Mouse (Mus musculus): ENCODE data around the gene Hoxc6. TPM values are rescaled to one million over a fixed set of nuclear protein-coding genes. Genes with fewer than 3 reads are reported as not detected.

Gene Hoxc6
- polyA plus RNA-seq, 1 experiment from 2014 or later = not detected

GRCm38 (mm10) chr15:102972753-102973152 is 25.3 kb upstream of the Hoxc6 start:
- WGBS = 4% methylated on average over 6 of the region's 6 CpGs
- H3K9me3 ChIP-seq (replicated peaks) = no peaks in the 10 kb centered on the region
- H3K36me3 ChIP-seq (ENCODE audit: poor library complexity, severe bottlenecking) = no peaks in the 10 kb centered on the region
- no peak overlapping the region for H3K4me2 ChIP-seq
- H3K27ac ChIP-seq = no peak overlapping the region
- H3K27me3 ChIP-seq = peaks cover 99% of the 10 kb centered on the region
- no peak overlapping the region for H3K9ac ChIP-seq
- H3K4me3 ChIP-seq = no peak overlapping the region
- ATAC-seq = no peak
- no peaks in the 10 kb centered on the region for H3K4me1 ChIP-seq

- H3K27ac ChIP-seq = no peak overlapping the region
- H3K9ac ChIP-seq = no peak overlapping the region
- no peak for ATAC-seq
- no peaks in the 10 kb centered on the region for H3K4me1 ChIP-seq
- H3K36me3 ChIP-seq (ENCODE audit: poor library complexity, severe bottlenecking) = no peaks in the 10 kb centered on the region
- H3K27me3 ChIP-seq = peaks cover 100% of the 10 kb centered on the region
- no peak overlapping the region for H3K4me2 ChIP-seq
- H3K9me3 ChIP-seq (replicated peaks) = no peaks in the 10 kb centered on the region
- no peak overlapping the region for H3K4me3 ChIP-seq
- 3% methylated on average over 7 of the region's 7 CpGs for WGBS
Observed at GRCm38 (mm10) chr15:102975034-102975433, 23.0 kb upstream of the Hoxc6 start.

GRCm38 (mm10) chr15:102975688-102976111 is 22.4 kb upstream of the Hoxc6 start:
- 1% methylated on average over 21 of the region's 21 CpGs for WGBS
- ATAC-seq = no peak
- no peaks in the 10 kb centered on the region for H3K36me3 ChIP-seq (ENCODE audit: poor library complexity, severe bottlenecking)
- no peaks in the 10 kb centered on the region for H3K4me1 ChIP-seq
- no peak overlapping the region for H3K9ac ChIP-seq
- H3K27me3 ChIP-seq = peaks cover 100% of the 10 kb centered on the region
- H3K4me2 ChIP-seq = no peak overlapping the region
- no peak overlapping the region for H3K4me3 ChIP-seq
- H3K27ac ChIP-seq = no peak overlapping the region
- no peaks in the 10 kb centered on the region for H3K9me3 ChIP-seq (replicated peaks)

- H3K27ac ChIP-seq = no peak within 1 kb of the TSS
- no peak within 1 kb of the TSS for H3K4me2 ChIP-seq
- no peaks in the 10 kb centered on the region for H3K36me3 ChIP-seq (ENCODE audit: poor library complexity, severe bottlenecking)
- H3K9me3 ChIP-seq (replicated peaks) = no peaks in the 10 kb centered on the region
- H3K4me1 ChIP-seq = peaks cover under 1% of the 10 kb centered on the region; the same call in 1 of the 2 replicates
- WGBS = under 1% methylated on average over 18 of the region's 20 CpGs
- ATAC-seq = no peak
- no peak within 1 kb of the TSS for H3K9ac ChIP-seq
- no peak within 1 kb of the TSS; the same call in 1 of the 2 replicates for H3K4me3 ChIP-seq
- peaks cover 100% of the 10 kb centered on the region for H3K27me3 ChIP-seq
Observed at GRCm38 (mm10) chr15:102976171-102976570, 21.9 kb upstream of the Hoxc6 start, which contains the start of gene Hoxc9. Gene Hoxc9 (plus strand): TSS chr15:102976439.

- Histone ChIP-seq H3K27ac (no peak overlapping the region), H3K36me3 (ENCODE audit: poor library complexity, severe bottlenecking) (no peaks in the 10 kb centered on the region), H3K27me3 (peaks cover 100% of the 10 kb centered on the region), H3K4me2 (no peak overlapping the region), H3K9ac (no peak overlapping the region), H3K9me3 (replicated peaks) (no peaks in the 10 kb centered on the region), H3K4me3 (no peak overlapping the region; the same call in 1 of the 2 replicates), H3K4me1 (peaks cover 7% of the 10 kb centered on the region)
- 0% methylated on average over 36 of the region's 37 CpGs for WGBS
- ATAC-seq = no peak
Observed at GRCm38 (mm10) chr15:102976631-102977422, 21.2 kb upstream of the Hoxc6 start.

- no peak overlapping the region for H3K9ac ChIP-seq
- no peaks in the 10 kb centered on the region for H3K36me3 ChIP-seq (ENCODE audit: poor library complexity, severe bottlenecking)
- no peaks in the 10 kb centered on the region for H3K9me3 ChIP-seq (replicated peaks)
- peaks cover 8% of the 10 kb centered on the region for H3K4me1 ChIP-seq
- no peak for ATAC-seq
- H3K27ac ChIP-seq = no peak overlapping the region
- 1% methylated on average over 15 of the region's 16 CpGs for WGBS
- no peak overlapping the region for H3K4me2 ChIP-seq
- no peak overlapping the region; the same call in 1 of the 2 replicates for H3K4me3 ChIP-seq
- peaks cover 100% of the 10 kb centered on the region for H3K27me3 ChIP-seq
Observed at GRCm38 (mm10) chr15:102977423-102977974, 20.6 kb upstream of the Hoxc6 start.

GRCm38 (mm10) chr15:102978615-102979515 is 19.2 kb upstream of the Hoxc6 start:
- Histone ChIP-seq H3K9ac (no peak overlapping the region), H3K4me2 (no peak overlapping the region), H3K27ac (no peak overlapping the region), H3K9me3 (replicated peaks) (no peaks in the 10 kb centered on the region), H3K27me3 (peaks cover 100% of the 10 kb centered on the region), H3K4me3 (no peak overlapping the region), H3K4me1 (peaks cover 8% of the 10 kb centered on the region), H3K36me3 (ENCODE audit: poor library complexity, severe bottlenecking) (no peaks in the 10 kb centered on the region)
- under 1% methylated on average over 13 of the region's 13 CpGs for WGBS
- no peak for ATAC-seq

GRCm38 (mm10) chr15:102979936-102980335 is 18.1 kb upstream of the Hoxc6 start:
- no peak overlapping the region for H3K4me2 ChIP-seq
- H3K36me3 ChIP-seq (ENCODE audit: poor library complexity, severe bottlenecking) = no peaks in the 10 kb centered on the region
- H3K27me3 ChIP-seq = peaks cover 100% of the 10 kb centered on the region
- no peaks in the 10 kb centered on the region for H3K9me3 ChIP-seq (replicated peaks)
- H3K9ac ChIP-seq = no peak overlapping the region
- H3K27ac ChIP-seq = no peak overlapping the region
- ATAC-seq = no peak
- no peak overlapping the region for H3K4me3 ChIP-seq
- peaks cover 8% of the 10 kb centered on the region for H3K4me1 ChIP-seq
- WGBS = 0% methylated on average over 1 of the region's 1 CpGs

GRCm38 (mm10) chr15:102980352-102980751 is 17.7 kb upstream of the Hoxc6 start:
- no peak overlapping the region for H3K4me3 ChIP-seq
- H3K4me1 ChIP-seq = peaks cover 8% of the 10 kb centered on the region
- H3K4me2 ChIP-seq = no peak overlapping the region
- H3K36me3 ChIP-seq (ENCODE audit: poor library complexity, severe bottlenecking) = no peaks in the 10 kb centered on the region
- ATAC-seq = no peak
- H3K9ac ChIP-seq = no peak overlapping the region
- 3% methylated on average over 11 of the region's 11 CpGs for WGBS
- peaks cover 100% of the 10 kb centered on the region for H3K27me3 ChIP-seq
- H3K27ac ChIP-seq = no peak overlapping the region
- H3K9me3 ChIP-seq (replicated peaks) = no peaks in the 10 kb centered on the region

GRCm38 (mm10) chr15:102980912-102981311 is 17.1 kb upstream of the Hoxc6 start:
- H3K36me3 ChIP-seq (ENCODE audit: poor library complexity, severe bottlenecking) = no peaks in the 10 kb centered on the region
- peaks cover 8% of the 10 kb centered on the region for H3K4me1 ChIP-seq
- H3K9me3 ChIP-seq (replicated peaks) = no peaks in the 10 kb centered on the region
- H3K27ac ChIP-seq = no peak overlapping the region
- peaks cover 100% of the 10 kb centered on the region for H3K27me3 ChIP-seq
- ATAC-seq = no peak
- WGBS = 1% methylated on average over 14 of the region's 14 CpGs
- H3K4me2 ChIP-seq = peak overlapping the region; percentile 41
- H3K4me3 ChIP-seq = 0 out of 2 replicates have a peak overlapping the region, but pooled peaks have one; percentile 22
- no peak overlapping the region for H3K9ac ChIP-seq

GRCm38 (mm10) chr15:102981379-102982288 is 16.4 kb upstream of the Hoxc6 start:
- under 1% methylated on average over 88 of the region's 88 CpGs for WGBS

More at GRCm38 (mm10) chr15:102981379-102982288, 16.4 kb upstream of the Hoxc6 start:
- Histone ChIP-seq H3K4me2 (peak overlapping the region; percentile 41), H3K27me3 (peaks cover 100% of the 10 kb centered on the region), H3K9ac (no peak overlapping the region), H3K9me3 (replicated peaks) (no peaks in the 10 kb centered on the region), H3K27ac (no peak overlapping the region), H3K36me3 (ENCODE audit: poor library complexity, severe bottlenecking) (no peaks in the 10 kb centered on the region), H3K4me3 (peak overlapping the region; percentile 22), H3K4me1 (peaks cover 8% of the 10 kb centered on the region)
- no peak for ATAC-seq
